Mouse (Mus musculus) activated CD4-positive, CD25-positive, alpha-beta regulatory T cell (primary cell): ENCODE data around the gene Psrc1. TPM values are rescaled to one million over a fixed set of nuclear protein-coding genes. Genes with fewer than 3 reads are reported as not detected.

ENCODE experiments used
- polyA plus RNA-seq, 2 experiments: library from polyadenylated mRNA; unstranded; fragments of 100-300 nt; shearing (Covaris generic); gene quantifications; one replicate each; pipeline ENCODE4 v1.2.1; 2017

The Psrc1 gene
- 1 to 10 TPM; 4.3 to 5.7 TPM for polyA plus RNA-seq

GRCm38 (mm10) chr3:108383485-108384354, at the start of gene Psrc1:
Gene Psrc1 (plus strand): TSS chr3:108383839.

GRCm38 (mm10) chr3:108364270-108364995, 19.2 kb upstream of the Psrc1 start, which contains the start of gene Mybphl:
Gene Mybphl (plus strand): TSS chr3:108364911.

GRCm38 (mm10) chr3:108414857-108415830, 31.5 kb downstream of the Psrc1 start, which contains the start of gene Celsr2:
Gene Celsr2 (minus strand): TSS chr3:108415552.

Other genes starting within 250 kb of the Psrc1 start
- gene Gnai3, start 237.7 kb upstream of the Psrc1 start, polyA plus RNA-seq: 100 to 1,000 TPM; 166 to 167 TPM
- gene Gpr61, start 229.0 kb upstream of the Psrc1 start, polyA plus RNA-seq: under 1 TPM in 1 of 2 experiments, not detected in 1; 0.15 TPM
- gene Amigo1, start 197.5 kb upstream of the Psrc1 start, polyA plus RNA-seq: 1 to 10 TPM; 1.4 to 2.0 TPM
- 10 to 100 TPM; 15.8 to 16.9 TPM for gene Cyb561d1, start 182.6 kb upstream of the Psrc1 start, polyA plus RNA-seq
- gene Atxn7l2, start 172.9 kb upstream of the Psrc1 start, polyA plus RNA-seq: 1 to 10 TPM; 7.7 to 8.3 TPM
- gene Sypl2, start 157.2 kb upstream of the Psrc1 start, polyA plus RNA-seq: not detected
- 100 to 1,000 TPM; 169 to 196 TPM for gene Psma5, start 126.9 kb upstream of the Psrc1 start, polyA plus RNA-seq
- gene Sort1, start 99.8 kb upstream of the Psrc1 start, polyA plus RNA-seq: under 1 TPM; 0.23 to 0.43 TPM
- gene Mybphl, start 18.9 kb upstream of the Psrc1 start, polyA plus RNA-seq: not detected
- 1 to 10 TPM in 1 of 2 experiments, under 1 TPM in 1; 0.69 to 1.0 TPM for gene Celsr2, start 31.7 kb downstream of the Psrc1 start, polyA plus RNA-seq
- 100 to 1,000 TPM; 157 TPM for gene Sars, start 61.4 kb downstream of the Psrc1 start, polyA plus RNA-seq
- gene 1700013F07Rik, start 150.3 kb downstream of the Psrc1 start, polyA plus RNA-seq: under 1 TPM in 1 of 2 experiments, not detected in 1; 0.61 TPM
- gene 5330417C22Rik, start 152.7 kb downstream of the Psrc1 start, polyA plus RNA-seq: under 1 TPM; 0.21 to 0.99 TPM
- gene Tmem167b, start 178.6 kb downstream of the Psrc1 start, polyA plus RNA-seq: 10 to 100 TPM; 30.1 to 33.9 TPM
- gene Taf13, start 187.9 kb downstream of the Psrc1 start, polyA plus RNA-seq: 10 to 100 TPM; 23.4 to 29.8 TPM
- 10 to 100 TPM; 11.8 to 15.3 TPM for gene Wdr47, start 207.4 kb downstream of the Psrc1 start, polyA plus RNA-seq